Mouse (Mus musculus) gonadal fat pad, adult 2 months (tissue): ENCODE data around the gene Med13. TPM values are rescaled to one million over a fixed set of nuclear protein-coding genes. Genes with fewer than 3 reads are reported as not detected.
"Not testable (repeated sequence)": the region's sequence is repeated elsewhere in the genome, so short reads cannot be mapped to it uniquely, and the experiment has no call there.

ENCODE experiments used
- DNase-seq: peaks from one replicate; pipeline ENCODE4 v3.0.0-alpha.2; 2012; ENCODE audit warnings: low read depth
- polyA plus RNA-seq: library from polyadenylated mRNA; depleted of rRNA; stranded (reverse); fragments of >200 nt; gene quantifications from 2 replicates; pipeline ENCODE4 v1.2.3, GENCODE M21; 2012

Gene Med13
- polyA plus RNA-seq, 1 experiment = 25.8 TPM

- DNase-seq = no peak
Measured at GRCm38 (mm10) chr11:86380521-86381238, 23.3 kb upstream of the Med13 start.

- DNase-seq = no peak
Measured at GRCm38 (mm10) chr11:86378981-86379380, 21.6 kb upstream of the Med13 start.

- no peak for DNase-seq
Measured at GRCm38 (mm10) chr11:86377841-86378240, 20.4 kb upstream of the Med13 start.

- DNase-seq = no peak
Measured at GRCm38 (mm10) chr11:86376707-86377106, 19.3 kb upstream of the Med13 start.

- DNase-seq = no peak
Measured at GRCm38 (mm10) chr11:86375086-86375485, 17.7 kb upstream of the Med13 start.

GRCm38 (mm10) chr11:86371266-86371665 lies 13.9 kb upstream of the Med13 start:
- DNase-seq = no peak

GRCm38 (mm10) chr11:86369860-86370259 lies 12.5 kb upstream of the Med13 start:
- no peak for DNase-seq

- no peak for DNase-seq
Measured at GRCm38 (mm10) chr11:86369003-86369402, 11.6 kb upstream of the Med13 start.

GRCm38 (mm10) chr11:86364709-86365452 lies 7.5 kb upstream of the Med13 start:
- no peak for DNase-seq

GRCm38 (mm10) chr11:86357984-86358528 lies 654 bp upstream of the Med13 start:
- DNase-seq = no peak

- no peak for DNase-seq
Measured at GRCm38 (mm10) chr11:86356007-86356853, 1.2 kb downstream of the Med13 start.

- DNase-seq = no peak
Measured at GRCm38 (mm10) chr11:86353586-86353985, 3.8 kb downstream of the Med13 start.

GRCm38 (mm10) chr11:86351766-86352315 lies 5.6 kb downstream of the Med13 start:
- no peak for DNase-seq

- no peak for DNase-seq
Measured at GRCm38 (mm10) chr11:86350636-86351138, 6.7 kb downstream of the Med13 start.

GRCm38 (mm10) chr11:86349325-86349724 lies 8.1 kb downstream of the Med13 start:
- DNase-seq = no peak

- DNase-seq = no peak
Measured at GRCm38 (mm10) chr11:86348872-86349271, 8.5 kb downstream of the Med13 start.

- no peak for DNase-seq
Measured at GRCm38 (mm10) chr11:86347387-86348122, 9.8 kb downstream of the Med13 start.

- DNase-seq = no peak
Measured at GRCm38 (mm10) chr11:86346525-86346924, 10.9 kb downstream of the Med13 start.

- DNase-seq = not testable (repeated sequence)
Measured at GRCm38 (mm10) chr11:86344940-86345339, 12.5 kb downstream of the Med13 start.

GRCm38 (mm10) chr11:86324251-86324650 lies 33.2 kb downstream of the Med13 start:
- DNase-seq = no peak

- DNase-seq = not testable (repeated sequence)
Measured at GRCm38 (mm10) chr11:86314992-86315391, 42.4 kb downstream of the Med13 start.
